Mouse (Mus musculus) small intestine, adult 2 months (tissue): ENCODE data around the gene Pomt2. TPM values are rescaled to one million over a fixed set of nuclear protein-coding genes. Genes with fewer than 3 reads are reported as not detected.

ENCODE experiments used
- H3K27ac ChIP-seq: fragments of 200-500 bp; 2 replicates; pipeline ENCODE4 v1.5.1; 2012; ENCODE audit warnings: low read depth, low read length, control low read depth, inconsistent platforms; ENCODE audit not compliant: insufficient read depth
- H3K27me3 ChIP-seq: fragments of 200-500 bp; 2 replicates; pipeline ENCODE4 v1.6.1; 2012; ENCODE audit warnings: mild to moderate bottlenecking, moderate library complexity, low read length, inconsistent platforms; ENCODE audit not compliant: control insufficient read depth, insufficient read depth
- H3K36me3 ChIP-seq: fragments of 200-500 bp; 2 replicates; pipeline ENCODE4 v1.6.1; 2012; ENCODE audit warnings: mild to moderate bottlenecking, low read length, control low read depth, inconsistent platforms; ENCODE audit not compliant: control insufficient read depth, insufficient read depth
- H3K4me1 ChIP-seq: fragments of 200-500 bp; 2 replicates; pipeline ENCODE4 v1.6.1; 2012; ENCODE audit warnings: low read length, inconsistent platforms, mixed read lengths; ENCODE audit not compliant: control insufficient read depth, insufficient read depth, insufficient read length
- H3K4me3 ChIP-seq: fragments of 200-500 bp; 2 replicates; pipeline ENCODE4 v1.5.1; 2012; ENCODE audit warnings: low read depth, mild to moderate bottlenecking, control low read depth, inconsistent platforms, low read length, moderate library complexity
- CTCF ChIP-seq: fragments of 200-500 bp; IDR thresholded peaks from 2 replicates; pipeline ENCODE4 v1.5.1; 2012; ENCODE audit warnings: low read depth, mild to moderate bottlenecking, control low read depth, inconsistent platforms, low read length, moderate library complexity, mixed read lengths; ENCODE audit not compliant: insufficient replicate concordance, insufficient read length; ENCODE audit errors: extremely low read depth
- POLR2A ChIP-seq: fragments of 200-500 bp; IDR thresholded peaks from 2 replicates; pipeline ENCODE4 v1.6.1; 2012; ENCODE audit warnings: low read depth, mild to moderate bottlenecking, control low read depth, inconsistent platforms, low read length, moderate library complexity
- WGBS: fragments of 180-500 bp; shearing (Covaris S2); methylation state at CpG from one replicate; pipeline ENCODE4 v1.1.7; 2018; 5-methylcytosine and 5-hydroxymethylcytosine counted together
- polyA plus RNA-seq: library from polyadenylated mRNA; depleted of rRNA; stranded (reverse); fragments of >200 nt; gene quantifications from 2 replicates; pipeline ENCODE4 v1.2.3, GENCODE M21; 2012; rRNA removed

Pomt2 gene
- 4.4 and 5.2 TPM in 2 replicates for polyA plus RNA-seq

GRCm38 (mm10) chr12:87147395-87148089, at the start of gene Pomt2:
Gene Pomt2 (minus strand): TSS chr12:87147968.
- peak; percentile 54; the same call in 1 of the 2 replicates for TF ChIP-seq POLR2A
- TF ChIP-seq CTCF: no peak
- no peaks in the 10 kb centered on the region for H3K27me3 ChIP-seq
- H3K36me3 ChIP-seq: no peaks in the 10 kb centered on the region
- peak within 1 kb of the TSS; percentile 70 for H3K27ac ChIP-seq
- H3K4me1 ChIP-seq: no peaks in the 10 kb centered on the region; the same call in 1 of the 2 replicates
- peak within 1 kb of the TSS; percentile 66 for H3K4me3 ChIP-seq
- 1% methylated on average over 61 of the region's 61 CpGs for WGBS

- Histone ChIP-seq H3K4me1 (no peaks in the 10 kb centered on the region), H3K36me3 (no peaks in the 10 kb centered on the region), H3K27ac (no peak overlapping the region), H3K27me3 (no peaks in the 10 kb centered on the region; the same call in 1 of the 2 replicates), H3K4me3 (no peak overlapping the region)
- TF ChIP-seq POLR2A (no peak), CTCF (no peak)
Measured at GRCm38 (mm10) chr12:87196310-87196709, 48.5 kb upstream of the Pomt2 start.

- WGBS: 20% methylated on average over 1 of the region's 1 CpGs
- H3K36me3 ChIP-seq: no peaks in the 10 kb centered on the region
- H3K27me3 ChIP-seq: no peaks in the 10 kb centered on the region
- no peak overlapping the region for H3K27ac ChIP-seq
- no peaks in the 10 kb centered on the region for H3K4me1 ChIP-seq
- H3K4me3 ChIP-seq: no peak overlapping the region
- TF ChIP-seq POLR2A (no peak), CTCF (no peak)
Measured at GRCm38 (mm10) chr12:87195069-87195468, 47.3 kb upstream of the Pomt2 start.

GRCm38 (mm10) chr12:87193008-87193407, 45.2 kb upstream of the Pomt2 start:
- H3K4me1 ChIP-seq: no peaks in the 10 kb centered on the region
- H3K36me3 ChIP-seq: no peaks in the 10 kb centered on the region
- no peaks in the 10 kb centered on the region for H3K27me3 ChIP-seq
- TF ChIP-seq CTCF (no peak), POLR2A (no peak)
- 78% methylated on average over 3 of the region's 3 CpGs for WGBS
- no peak overlapping the region for H3K4me3 ChIP-seq
- no peak overlapping the region for H3K27ac ChIP-seq

GRCm38 (mm10) chr12:87177631-87178030, 29.9 kb upstream of the Pomt2 start:
- Histone ChIP-seq H3K4me1 (no peaks in the 10 kb centered on the region), H3K4me3 (no peak overlapping the region), H3K27ac (no peak overlapping the region), H3K27me3 (no peaks in the 10 kb centered on the region), H3K36me3 (no peaks in the 10 kb centered on the region)
- TF ChIP-seq CTCF (no peak), POLR2A (no peak)
- WGBS: 98% methylated on average over 4 of the region's 4 CpGs

GRCm38 (mm10) chr12:87175194-87175946, 27.6 kb upstream of the Pomt2 start:
- H3K27ac ChIP-seq: no peak overlapping the region
- no peaks in the 10 kb centered on the region for H3K27me3 ChIP-seq
- no peak overlapping the region for H3K4me3 ChIP-seq
- WGBS: 88% methylated on average over 4 of the region's 4 CpGs
- TF ChIP-seq CTCF (no peak), POLR2A (no peak)
- H3K36me3 ChIP-seq: peaks cover 2% of the 10 kb centered on the region; the same call in 1 of the 2 replicates
- no peaks in the 10 kb centered on the region for H3K4me1 ChIP-seq

GRCm38 (mm10) chr12:87160815-87161214, 13.0 kb upstream of the Pomt2 start:
- H3K36me3 ChIP-seq: peaks cover 10% of the 10 kb centered on the region
- WGBS: 90% methylated on average over 5 of the region's 5 CpGs
- no peak for TF ChIP-seq POLR2A
- TF ChIP-seq CTCF: no peak
- no peak overlapping the region for H3K27ac ChIP-seq
- H3K27me3 ChIP-seq: no peaks in the 10 kb centered on the region
- no peaks in the 10 kb centered on the region for H3K4me1 ChIP-seq
- H3K4me3 ChIP-seq: no peak overlapping the region
